Mouse (Mus musculus) ES-E14 (cell line): ENCODE measurements around the gene Sfxn3. TPM values are rescaled to one million over a fixed set of nuclear protein-coding genes. Genes with fewer than 3 reads are reported as not detected.

ENCODE experiments used
- DNase-seq: peaks from one replicate; pipeline ENCODE4 v3.0.0-alpha.2; 2013; ENCODE audit warnings: low read depth, low spot score
- H3K27ac ChIP-seq: 2 replicates; pipeline ENCODE4 v1.5.1; 2012; ENCODE audit warnings: low read depth, mild to moderate bottlenecking, low read length, moderate library complexity, mixed read lengths; ENCODE audit not compliant: poor library complexity, insufficient read depth, severe bottlenecking
- H3K36me3 ChIP-seq: 2 replicates; pipeline ENCODE4 v1.6.1; 2012; ENCODE audit warnings: mild to moderate bottlenecking, low read length, moderate library complexity, mixed read lengths; ENCODE audit not compliant: control insufficient read depth, poor library complexity, insufficient read depth, severe bottlenecking
- H3K4me1 ChIP-seq, 2 experiments: fragments of 150-350 bp in 1 of 2; sonication (generic) in 1 of 2; 2 replicates each; pipeline ENCODE4 v1.6.1; 2012; ENCODE audit warnings: low read length in 2 of 2, mild to moderate bottlenecking in 1 of 2, mixed read lengths in 1 of 2; ENCODE audit not compliant: control insufficient read depth in 2 of 2, insufficient read depth in 2 of 2, poor library complexity in 1 of 2
- H3K4me3 ChIP-seq, 2 experiments: fragments of 150-350 bp in 1 of 2; sonication (generic) in 1 of 2; 2 replicates each; pipeline ENCODE4 v1.5.1; 2012; ENCODE audit warnings: low read length in 2 of 2, low read depth in 1 of 2, mild to moderate bottlenecking in 1 of 2, mixed read lengths in 1 of 2; ENCODE audit not compliant: insufficient read depth in 1 of 2, poor library complexity in 1 of 2, severe bottlenecking in 1 of 2
- H3K9ac ChIP-seq: 2 replicates; pipeline ENCODE4 v1.6.1; 2012; ENCODE audit warnings: low read depth, mild to moderate bottlenecking, low read length, mixed read lengths; ENCODE audit not compliant: poor library complexity, insufficient read depth, severe bottlenecking
- H3K9me3 ChIP-seq: fragments of 150-350 bp; sonication (generic); 2 replicates; pipeline ENCODE4 v1.6.1; 2012; ENCODE audit warnings: low read depth, mild to moderate bottlenecking, low read length; ENCODE audit not compliant: control insufficient read depth, insufficient read depth
- CHD2 ChIP-seq: IDR thresholded peaks from 2 replicates; pipeline ENCODE4 v1.6.1; 2014; ENCODE audit warnings: mild to moderate bottlenecking, low read depth, low read length, inconsistent platforms
- HCFC1 ChIP-seq: IDR thresholded peaks from 2 replicates; pipeline ENCODE4 v1.6.1; 2012; ENCODE audit warnings: low read length, inconsistent platforms, borderline replicate concordance; ENCODE audit not compliant: insufficient read depth
- MAFK ChIP-seq: IDR thresholded peaks from 2 replicates; pipeline ENCODE4 v1.6.1; 2014; ENCODE audit warnings: mild to moderate bottlenecking, low read depth, low read length, inconsistent platforms; ENCODE audit not compliant: insufficient read depth
- ZC3H11A ChIP-seq: IDR thresholded peaks from 2 replicates; pipeline ENCODE4 v1.6.1; 2012; ENCODE audit warnings: low read depth, mild to moderate bottlenecking, inconsistent platforms, low read length, borderline replicate concordance
- ZNF384 ChIP-seq: IDR thresholded peaks from 2 replicates; pipeline ENCODE4 v1.6.1; 2012; ENCODE audit warnings: low read depth, low read length, inconsistent platforms
- in situ Hi-C, 2 experiments: fragments of 600-800 bp; cut with MboI; formaldehyde crosslinking; loops; one replicate each; pipeline ENCODE4 v1.15.1; 2025; ENCODE audit warnings: low sequenced_read_pairs in 2 of 2, inconsistent platforms in 1 of 2; ENCODE audit not compliant: unreplicated experiment in 2 of 2
- total RNA-seq: library from RNA; depleted of rRNA; stranded (reverse); fragments of 300-350 nt; gene quantifications from 2 replicates; pipeline ENCODE4 v1.2.3, GENCODE M21; 2012

The Sfxn3 gene
- total RNA-seq, 1 experiment: 7.1 TPM

GRCm38 (mm10) chr19:45029571-45029970 is 17.7 kb upstream of the Sfxn3 start:
- H3K36me3 ChIP-seq: peaks cover 17% of the 10 kb centered on the region; the same call in 1 of the 2 replicates
- DNase-seq: no peak
- H3K4me1 ChIP-seq: peaks cover 8 to 41% of the 10 kb centered on the region in 2 experiments; a peak in 3 of 4 replicates
- no peak overlapping the region for H3K27ac ChIP-seq
- no peak for TF ChIP-seq HCFC1
- no peak for TF ChIP-seq ZC3H11A
- no peak for TF ChIP-seq CHD2
- TF ChIP-seq ZNF384: no peak
- no peak for TF ChIP-seq MAFK
- H3K9ac ChIP-seq: no peak overlapping the region
- no peak overlapping the region for H3K4me3 ChIP-seq
- no peaks in the 10 kb centered on the region for H3K9me3 ChIP-seq
- in situ Hi-C loops: no loop called here

GRCm38 (mm10) chr19:45030111-45030510 is 17.2 kb upstream of the Sfxn3 start:
- no peak overlapping the region for H3K27ac ChIP-seq
- H3K36me3 ChIP-seq: peaks cover 13% of the 10 kb centered on the region; the same call in 1 of the 2 replicates
- H3K4me1 ChIP-seq: peaks cover 8 to 37% of the 10 kb centered on the region in 2 experiments; a peak in 3 of 4 replicates
- DNase-seq: no peak
- TF ChIP-seq CHD2: no peak
- no peak for TF ChIP-seq MAFK
- no peak for TF ChIP-seq ZNF384
- TF ChIP-seq HCFC1: no peak
- no peak for TF ChIP-seq ZC3H11A
- peak overlapping the region; percentile 35; the same call in 1 of the 2 replicates for H3K9ac ChIP-seq
- no peaks in the 10 kb centered on the region for H3K9me3 ChIP-seq
- no peak overlapping the region for H3K4me3 ChIP-seq
- in situ Hi-C loops: no loop called here

- in situ Hi-C loops: no loop called here
- H3K4me3 ChIP-seq: no peak overlapping the region
- peaks cover 6 to 36% of the 10 kb centered on the region in 2 experiments; a peak in 3 of 4 replicates for H3K4me1 ChIP-seq
Measured at GRCm38 (mm10) chr19:45030746-45031693, 16.3 kb upstream of the Sfxn3 start.

GRCm38 (mm10) chr19:45031780-45032179 is 15.5 kb upstream of the Sfxn3 start:
- Histone ChIP-seq H3K4me3 (no peak overlapping the region), H3K9me3 (no peaks in the 10 kb centered on the region), H3K4me1 (peaks cover 3 to 35% of the 10 kb centered on the region in 2 experiments; a peak in 3 of 4 replicates), H3K9ac (no peak overlapping the region), H3K36me3 (no peaks in the 10 kb centered on the region), H3K27ac (no peak overlapping the region)
- in situ Hi-C loops: no loop called here
- DNase-seq: no peak
- TF ChIP-seq MAFK (no peak), ZC3H11A (peak; percentile 37; the same call in 1 of the 2 replicates)

More at GRCm38 (mm10) chr19:45030746-45031693, 16.3 kb upstream of the Sfxn3 start:
- H3K27ac ChIP-seq: no peak overlapping the region
- no peak overlapping the region for H3K9ac ChIP-seq
- no peak for DNase-seq
- H3K36me3 ChIP-seq: peaks cover 6% of the 10 kb centered on the region; the same call in 1 of the 2 replicates
- no peaks in the 10 kb centered on the region for H3K9me3 ChIP-seq
- TF ChIP-seq CHD2 (no peak), HCFC1 (no peak), ZNF384 (no peak), MAFK (no peak)
